Mouse (Mus musculus) activated CD4-positive, CD25-positive, alpha-beta regulatory T cell, adult 9 weeks (primary cell): ENCODE measurements around the gene Nlrp9c. TPM values are rescaled to one million over a fixed set of nuclear protein-coding genes. Genes with fewer than 3 reads are reported as not detected.

ENCODE experiments used
- polyA plus RNA-seq: library from polyadenylated mRNA; unstranded; fragments of 100-300 nt; shearing (Covaris generic); gene quantifications from one replicate; pipeline ENCODE4 v1.2.1, GENCODE M21; 2017

The Nlrp9c gene
- polyA plus RNA-seq: not detected

DNA sequence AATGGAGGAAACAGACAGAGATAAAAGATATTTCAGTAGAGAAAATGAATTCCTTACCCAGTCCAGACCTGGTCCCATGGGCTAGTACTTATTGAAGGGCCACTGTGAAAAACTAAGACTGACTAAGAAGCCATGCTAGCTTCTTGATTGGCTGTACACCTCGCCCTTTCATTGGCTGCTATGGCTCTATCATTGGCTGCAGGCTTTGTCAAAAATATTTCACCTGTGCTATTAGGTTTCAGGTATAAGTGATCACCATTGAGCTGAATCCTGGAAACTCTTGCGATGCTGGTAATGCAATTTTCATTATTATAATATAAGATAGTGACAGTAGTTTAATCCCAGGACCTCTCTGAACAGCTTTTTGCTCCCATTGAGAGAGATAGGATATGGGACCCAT, at the start of gene Nlrp9c:
Gene Nlrp9c (minus strand): TSS at position 101 of the 400 bp plus-strand sequence.

GRCm38 (mm10) chr7:26434813-26435212, 31.3 kb upstream of the Nlrp9c start, which contains the start of gene Nlrp4a:
Gene Nlrp4a (plus strand): TSS chr7:26435113.

DNA sequence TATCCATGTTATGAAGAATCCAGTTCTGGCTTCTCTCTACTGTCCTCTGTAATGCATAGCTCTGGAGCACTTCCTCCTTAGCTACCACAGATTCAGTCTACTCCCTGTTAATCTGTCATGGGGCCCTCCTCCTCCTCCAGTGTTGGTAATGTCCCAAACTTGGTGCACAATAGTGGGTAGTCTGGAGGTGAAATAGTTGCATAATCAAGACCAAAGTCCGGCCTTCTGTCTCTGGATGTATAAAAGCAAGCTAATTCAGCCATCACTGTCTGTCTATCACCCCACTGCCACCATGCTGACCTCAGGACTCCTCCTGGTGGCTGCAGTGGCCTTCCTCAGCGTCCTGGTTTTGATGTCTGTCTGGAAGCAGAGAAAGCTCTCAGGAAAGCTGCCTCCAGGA, 96.6 kb downstream of the Nlrp9c start, which contains the start of gene Cyp2a4:
Gene Cyp2a4 (plus strand): TSS at position 244 of the 400 bp plus-strand sequence.

Other genes with a start within 250 kb of the Nlrp9c start
- not detected for gene Cyp2b9, start 230.3 kb downstream of the Nlrp9c start, polyA plus RNA-seq
- gene Vmn1r184, start 143.4 kb downstream of the Nlrp9c start, polyA plus RNA-seq: not detected
- gene Cyp2a4, start 96.5 kb downstream of the Nlrp9c start, polyA plus RNA-seq: not detected
- 0.09 TPM for gene Nlrp4a, start 31.4 kb upstream of the Nlrp9c start, polyA plus RNA-seq
- not detected for gene Nlrp9a, start 131.3 kb upstream of the Nlrp9c start, polyA plus RNA-seq
- gene Vmn1r185, start 214.8 kb upstream of the Nlrp9c start, polyA plus RNA-seq: 0.07 TPM